Mouse (Mus musculus): ENCODE data around the gene Gm11541. TPM values are rescaled to one million over a fixed set of nuclear protein-coding genes. Genes with fewer than 3 reads are reported as not detected.
"Not testable (repeated sequence)": the region's sequence is repeated elsewhere in the genome, so short reads cannot be mapped to it uniquely, and the experiment has no call there.

Gm11541 gene
- total RNA-seq, 2 experiments from 2014 or later, result not detected

DNA sequence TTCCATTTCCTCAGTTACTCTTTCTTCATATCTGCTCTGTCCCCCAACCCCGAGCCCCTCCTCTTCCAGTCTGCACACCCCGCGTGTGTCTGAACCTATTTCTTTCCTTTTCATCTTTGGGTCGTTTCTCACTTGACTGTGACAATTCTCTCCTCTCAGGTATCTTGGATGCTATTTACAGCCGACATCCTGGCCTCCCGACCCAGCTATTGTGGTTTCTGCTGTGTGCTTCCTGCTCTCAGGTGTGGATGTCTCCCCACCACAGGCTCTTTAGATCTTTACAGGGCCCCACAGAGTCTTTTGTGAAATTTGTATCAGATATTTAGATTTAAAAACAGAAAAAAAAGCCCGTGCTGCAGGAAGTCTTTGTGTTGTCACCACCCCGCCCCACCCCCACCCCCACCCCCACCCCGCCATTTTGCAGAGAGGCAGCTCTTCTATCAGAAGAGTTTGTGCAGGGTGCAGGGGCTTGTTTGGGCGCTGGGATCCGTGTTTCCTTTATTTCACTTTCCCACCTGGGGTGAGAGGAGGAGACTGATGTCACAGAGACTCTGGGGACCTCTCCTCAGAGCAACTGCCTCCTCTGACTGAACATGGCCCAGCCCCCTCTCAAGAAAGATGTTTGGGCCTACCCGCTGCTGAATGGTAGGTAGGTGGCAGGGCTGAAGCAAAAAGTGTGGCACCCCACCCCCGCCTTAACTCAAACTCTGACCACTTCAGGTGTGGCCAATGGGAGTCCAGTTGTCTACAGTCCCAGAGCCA is 6.4 kb downstream of the Gm11541 start:
- DNase-seq (ENCODE audit: low spot score), result no peak

DNA sequence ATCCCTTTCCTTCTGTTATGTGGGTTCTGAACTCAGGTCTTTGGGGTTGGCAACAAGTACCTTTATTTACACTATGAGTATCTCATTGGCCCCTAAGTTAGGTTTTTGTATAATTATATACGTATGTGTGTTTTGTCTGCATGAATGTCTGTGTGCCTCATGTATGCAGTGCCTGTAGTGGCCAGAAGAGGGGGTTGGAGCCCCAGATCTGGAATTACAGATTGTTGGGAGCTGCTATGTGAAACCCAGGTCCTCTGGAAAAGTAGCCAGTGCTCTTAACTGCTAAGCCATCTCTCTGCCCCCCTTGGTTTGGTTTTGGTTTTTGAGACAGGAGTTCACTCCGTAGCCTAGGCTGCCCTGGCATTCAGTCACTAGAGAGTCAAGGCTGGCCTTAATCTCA is 7.2 kb downstream of the Gm11541 start:
- DNase-seq (ENCODE audit: low spot score), result no peak

DNA sequence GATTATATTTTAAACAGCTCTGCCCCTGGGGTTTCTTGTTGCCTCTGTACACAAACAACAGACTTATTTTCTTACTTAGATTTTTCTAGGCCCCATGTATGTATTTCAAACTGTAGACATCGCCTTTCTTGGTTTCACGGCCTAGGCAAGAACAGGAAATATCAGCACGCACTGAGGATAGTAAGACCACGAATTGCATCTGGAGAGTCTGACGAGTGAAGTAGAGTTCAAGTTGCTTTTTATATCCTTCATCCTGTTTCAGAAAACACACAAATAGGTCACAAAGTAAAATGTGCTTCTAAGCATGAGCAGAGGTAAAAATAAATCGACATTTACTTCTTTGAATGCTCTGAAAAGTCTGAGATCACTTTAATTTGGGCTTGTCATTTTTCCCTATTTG is 8.8 kb downstream of the Gm11541 start:
- DNase-seq (ENCODE audit: low spot score), result no peak

DNA sequence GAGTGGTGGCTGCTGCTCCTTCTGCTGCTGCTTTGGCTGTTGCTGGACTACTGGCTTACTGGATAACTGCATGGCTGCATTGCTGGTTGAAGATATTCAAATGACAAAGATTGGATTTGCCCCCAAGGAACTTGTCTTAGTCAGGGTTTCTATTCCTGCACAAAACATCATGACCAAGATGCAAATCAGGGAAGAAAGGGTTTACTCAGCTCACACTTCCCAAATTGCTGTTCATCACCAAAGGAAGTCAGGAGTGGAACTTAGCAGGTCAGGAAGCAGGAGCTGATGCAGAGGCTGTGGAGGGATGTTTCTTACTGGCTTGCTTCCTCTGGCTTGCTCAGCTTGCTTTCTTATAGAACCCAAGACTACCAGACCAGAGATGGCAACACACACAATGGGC is 11.8 kb downstream of the Gm11541 start:
- DNase-seq (ENCODE audit: low spot score), result not testable (repeated sequence)

DNA sequence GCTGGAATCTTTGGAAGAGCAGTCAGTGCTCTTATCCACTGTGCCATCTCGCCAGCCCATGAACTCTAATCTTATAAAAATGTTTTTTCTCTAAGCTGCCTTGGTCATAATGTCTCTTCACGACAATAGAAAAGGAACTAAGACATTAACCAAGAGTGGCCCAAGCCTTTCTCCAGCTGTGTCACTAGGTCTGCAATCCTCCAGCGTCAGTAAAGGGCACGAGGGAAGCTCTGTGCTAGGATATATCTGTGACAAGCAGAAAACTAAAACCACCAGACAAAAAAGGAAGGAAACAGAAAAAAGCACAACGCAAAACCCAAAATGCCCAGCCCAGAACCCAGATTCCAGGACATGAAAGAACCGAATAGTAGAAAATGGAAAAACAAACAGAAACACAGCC is 17.1 kb downstream of the Gm11541 start:
- DNase-seq (ENCODE audit: low spot score), result no peak

DNA sequence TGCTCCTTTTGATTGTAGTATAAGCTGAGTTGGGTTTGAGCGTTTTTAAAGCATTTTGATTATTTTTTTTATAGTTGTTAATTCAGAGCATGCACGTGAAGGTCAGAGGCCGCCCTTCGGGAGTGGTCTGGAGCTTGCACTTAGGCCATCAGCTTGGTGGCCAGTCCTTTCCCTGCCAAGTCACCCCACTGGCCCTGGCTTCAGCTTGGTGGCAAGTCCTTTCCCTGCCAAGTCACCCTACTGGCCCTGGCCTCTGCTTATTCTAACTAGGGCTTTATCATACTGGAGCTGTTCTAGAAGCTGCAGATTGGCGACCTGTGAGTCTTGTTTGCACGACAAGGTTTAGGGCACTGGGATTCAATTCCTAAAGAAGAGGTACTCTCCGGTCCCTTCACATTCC is 21.9 kb downstream of the Gm11541 start:
- DNase-seq (ENCODE audit: low spot score), result no peak

DNA sequence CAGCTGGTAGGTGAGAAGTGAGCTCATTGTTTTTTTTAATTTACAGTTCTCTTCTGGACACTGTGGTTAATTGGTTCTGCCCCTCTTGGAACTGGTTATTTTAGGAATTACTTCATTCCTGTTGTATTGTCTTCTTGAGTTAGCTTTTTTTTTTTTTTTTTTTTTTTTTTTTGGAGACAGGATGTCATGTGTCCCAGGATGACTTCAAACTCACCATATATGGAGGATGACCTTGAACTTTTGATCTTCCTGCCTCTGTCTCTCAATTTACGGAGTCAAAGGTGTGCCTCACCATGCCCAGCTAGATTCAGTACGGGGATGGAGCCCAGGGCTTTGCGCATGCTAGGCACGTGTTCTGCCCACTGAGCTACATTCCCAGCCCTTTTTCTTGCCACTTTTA is 22.7 kb downstream of the Gm11541 start:
- DNase-seq (ENCODE audit: low spot score), result no peak

DNA sequence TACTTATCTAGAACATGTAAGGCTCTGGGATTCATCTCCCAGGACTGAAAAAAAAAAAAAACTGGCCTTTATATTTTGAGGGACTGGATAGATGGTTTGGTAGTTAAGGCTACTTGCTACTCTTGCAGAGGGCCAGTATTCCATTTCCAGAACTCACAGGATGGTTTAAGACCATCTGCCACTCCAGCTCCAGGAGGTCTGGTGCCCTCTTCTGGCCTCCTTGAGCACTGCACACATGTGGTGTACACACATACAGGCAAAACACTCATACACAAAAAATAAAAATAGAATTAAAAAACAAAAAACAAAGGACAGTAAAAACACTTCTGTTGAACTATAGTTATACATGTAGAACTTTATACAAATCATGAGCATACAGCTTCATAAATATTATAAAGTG is 23.7 kb downstream of the Gm11541 start:
- DNase-seq (ENCODE audit: low spot score), result no peak

GRCm38 (mm10) chr11:94677607-94678145 is 26.6 kb downstream of the Gm11541 start:
- DNase-seq (ENCODE audit: low spot score), result no peak

DNA sequence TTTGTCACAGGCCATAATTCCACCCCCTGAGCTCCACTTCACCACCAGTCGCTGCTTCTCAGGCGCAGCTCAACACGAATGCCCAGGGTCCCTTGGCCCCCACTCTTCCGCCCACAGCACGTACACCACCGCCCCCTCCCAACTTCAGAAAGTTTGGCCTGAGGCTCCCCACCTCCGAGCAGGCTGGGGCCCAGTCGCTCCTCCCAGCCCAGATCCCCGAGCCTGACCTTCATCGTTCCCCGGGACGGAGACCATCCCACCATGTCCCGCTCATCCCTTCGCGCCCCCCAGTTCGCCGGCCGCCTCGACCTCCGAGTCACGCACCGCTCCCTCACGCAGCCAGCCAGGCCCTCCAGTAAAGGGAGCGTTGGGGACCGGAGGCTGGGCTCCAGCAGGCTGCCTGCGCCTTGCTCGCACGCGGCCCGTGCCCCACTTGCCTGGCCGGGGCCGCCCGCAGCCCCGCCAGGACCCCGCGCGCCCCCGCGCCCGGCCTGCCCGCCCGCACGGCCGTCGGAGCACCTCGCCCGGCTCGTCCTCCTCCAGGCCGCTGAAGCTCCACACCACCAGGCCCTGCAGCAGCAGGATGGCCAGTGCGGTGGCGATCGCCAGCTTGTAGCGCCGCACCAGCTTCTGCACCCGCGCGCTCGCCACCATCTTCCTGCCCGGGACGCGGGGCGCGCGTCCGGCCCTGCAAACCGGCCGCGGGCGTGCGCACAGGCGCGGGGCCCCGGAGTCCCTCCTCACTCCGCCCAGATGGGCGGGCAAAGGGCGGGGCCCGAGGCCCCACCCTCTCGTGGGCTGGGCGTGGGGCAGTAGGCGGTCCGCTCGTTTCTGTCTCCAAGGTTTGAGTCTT is 27.3 kb downstream of the Gm11541 start, which contains the start of gene Xylt2:
TSS of gene Xylt2 (minus strand) at position 762 of the 853 bp plus-strand sequence.
- DNase-seq (ENCODE audit: low spot score), result peak; percentile 91

GRCm38 (mm10) chr11:94676308-94676707 is 28.0 kb downstream of the Gm11541 start:
- no peak for DNase-seq (ENCODE audit: low spot score)

GRCm38 (mm10) chr11:94675446-94675845 is 28.9 kb downstream of the Gm11541 start:
- DNase-seq (ENCODE audit: low spot score), result no peak

GRCm38 (mm10) chr11:94674984-94675383 is 29.3 kb downstream of the Gm11541 start:
- no peak for DNase-seq (ENCODE audit: low spot score)

DNA sequence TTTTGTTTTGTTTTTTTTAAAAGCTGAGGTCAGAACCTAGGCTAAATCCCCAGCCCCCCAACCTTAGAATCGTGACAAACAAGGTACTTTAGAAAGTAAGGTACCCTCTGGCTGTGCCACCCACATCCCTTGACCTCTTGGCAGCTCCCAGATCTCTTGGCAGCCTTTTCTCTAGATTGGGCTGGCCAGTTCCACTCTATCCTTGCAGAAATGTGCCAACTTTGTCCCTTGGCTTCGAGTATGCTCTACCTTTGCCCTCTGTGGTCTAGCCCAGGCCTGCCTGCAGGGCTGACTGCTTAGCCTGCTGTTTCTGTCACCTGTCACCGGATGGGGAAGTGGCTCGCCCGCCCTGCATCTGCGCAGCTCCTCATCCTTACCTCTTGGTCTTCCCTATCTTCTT is 39.0 kb downstream of the Gm11541 start:
- DNase-seq (ENCODE audit: low spot score), result no peak

DNA sequence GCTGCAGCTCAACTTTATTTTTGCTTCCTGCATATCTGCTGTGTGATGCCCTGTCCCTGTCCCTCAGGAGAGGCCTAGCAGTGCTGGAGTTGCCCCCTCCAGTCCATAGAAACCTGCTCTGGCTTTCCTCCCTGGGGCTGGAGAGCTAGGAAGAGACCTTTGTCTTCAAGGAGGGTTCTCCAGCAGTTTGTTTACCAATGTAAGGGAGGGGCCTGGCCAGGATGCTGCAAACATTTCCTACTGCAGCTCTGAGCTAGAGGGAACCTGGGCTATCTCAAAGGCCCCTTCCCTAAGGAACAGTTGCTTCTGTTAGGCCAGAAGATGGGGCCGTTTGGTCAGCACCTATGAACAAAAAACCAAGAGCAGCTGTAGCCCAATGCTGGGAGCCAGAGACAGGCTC is 43.0 kb downstream of the Gm11541 start:
- DNase-seq (ENCODE audit: low spot score), result no peak

DNA sequence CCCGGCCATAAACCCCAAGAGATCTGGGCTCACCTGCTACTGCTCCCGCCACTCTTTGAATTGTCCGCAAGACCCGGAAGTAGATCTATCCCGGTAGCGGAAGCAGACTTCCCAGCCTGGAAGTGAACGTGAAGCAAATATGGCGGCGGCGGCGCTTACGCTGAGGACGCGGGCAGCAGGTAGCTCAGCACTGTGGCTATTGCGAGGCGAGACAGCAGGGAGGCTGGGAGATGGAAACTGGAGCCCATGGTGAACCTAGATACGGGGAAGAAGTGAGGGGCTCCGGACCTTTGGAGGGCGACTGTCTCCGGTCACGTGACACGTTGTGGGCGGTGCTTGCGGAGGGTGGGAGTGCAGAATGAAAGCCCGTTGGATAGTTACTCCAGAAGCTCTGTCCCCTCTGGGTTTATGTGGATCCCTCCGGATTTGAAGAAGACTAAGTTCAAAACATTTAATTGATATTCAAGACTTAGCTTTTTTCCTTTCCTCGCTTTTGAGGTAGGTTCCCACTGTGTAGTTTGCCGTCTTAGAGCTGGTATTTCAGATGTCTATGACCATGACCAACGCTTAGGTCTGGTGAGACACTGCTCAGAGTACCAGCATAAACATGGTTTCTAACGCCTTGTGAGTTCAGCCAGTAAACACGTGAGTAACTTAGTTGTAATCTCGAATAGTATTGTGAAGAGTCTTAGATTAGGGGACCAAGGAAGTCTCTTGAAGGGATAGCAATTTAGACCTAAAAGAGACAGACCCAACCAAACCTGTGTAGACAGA is 50.4 kb downstream of the Gm11541 start, which contains the start of the genes Mrpl27 and Eme1:
TSS of gene Mrpl27 (plus strand) at position 105 of the 774 bp plus-strand sequence.
TSS of gene Eme1 (minus strand) at position 302 of the 774 bp plus-strand sequence.
- peak; percentile 87 for DNase-seq (ENCODE audit: low spot score)

- DNase-seq (ENCODE audit: low spot score), result no peak
Observed at GRCm38 (mm10) chr11:94652973-94653372, 51.3 kb downstream of the Gm11541 start.

GRCm38 (mm10) chr11:94651241-94651640 is 53.1 kb downstream of the Gm11541 start:
- not testable (repeated sequence) for DNase-seq (ENCODE audit: low spot score)

GRCm38 (mm10) chr11:94646457-94646856 is 57.8 kb downstream of the Gm11541 start:
- no peak for DNase-seq (ENCODE audit: low spot score)
